Mouse (Mus musculus): ENCODE measurements at regions not wholly inside any gene's neighbourhood (a gene's known extent, or its start where the extent isn't known, plus 50 kb on each side); places are given as distances from the start of the nearest gene placed in this dataset.

GRCm38 (mm10) chr2:160593035-160593434 lies 52.7 kb upstream of the Top1 start:
- no peak for TF ChIP-seq POLR2A (IDR thresholded peaks at IDR 0.05; ENCODE audit: control insufficient read depth, extremely low read depth, insufficient read depth, low read length, poor library complexity)
- no peak; the same call in 1 of the 2 replicates for TF ChIP-seq CTCF (IDR thresholded peaks at IDR 0.05; ENCODE audit: borderline replicate concordance, control insufficient read depth, extremely low read depth, insufficient read depth, low read length, poor library complexity)

Data from thymus, adult 2 months (tissue).